Mouse (Mus musculus) layer of hippocampus, adult 8-10 months (tissue): ENCODE measurements at regions not wholly inside any gene's neighbourhood (a gene's known extent, or its start where the extent isn't known, plus 50 kb on each side); places are given as distances from the start of the nearest gene placed in this dataset.

Experiments
- DNase-seq, 2 experiments: peaks; one replicate each; pipeline ENCODE4 v3.0.0; 2022; ENCODE audit warnings: low spot score in 2 of 2

GRCm38 (mm10) chrX:11486588-11486987, 159.0 kb downstream of the H2al1j start:
- no peak for DNase-seq

GRCm38 (mm10) chrX:11487876-11488275, 160.3 kb downstream of the H2al1j start:
- DNase-seq = no peak

- DNase-seq = no peak
Observed at GRCm38 (mm10) chrX:11490146-11490693, 162.6 kb downstream of the H2al1j start.

GRCm38 (mm10) chrX:11491235-11491634, 163.6 kb downstream of the H2al1j start:
- DNase-seq = no peak

- no peak for DNase-seq
Observed at GRCm38 (mm10) chrX:11491676-11492391, 164.2 kb downstream of the H2al1j start.

GRCm38 (mm10) chrX:11493526-11494245, 166.1 kb downstream of the H2al1j start:
- no peak for DNase-seq

GRCm38 (mm10) chrX:11494246-11494630, 166.6 kb downstream of the H2al1j start:
- DNase-seq = peak; percentile 11 to 13

- DNase-seq = no peak
Observed at GRCm38 (mm10) chrX:11512439-11512838, 184.8 kb downstream of the H2al1j start.

- DNase-seq = no peak
Observed at GRCm38 (mm10) chrX:11512928-11513327, 185.3 kb downstream of the H2al1j start.

- DNase-seq = no peak
Observed at GRCm38 (mm10) chrX:11523791-11524190, 196.2 kb downstream of the H2al1j start.

GRCm38 (mm10) chrX:11525326-11525725, 197.7 kb downstream of the H2al1j start:
- DNase-seq = no peak

GRCm38 (mm10) chrX:11528589-11528988, 201.0 kb downstream of the H2al1j start:
- DNase-seq = no peak

GRCm38 (mm10) chrX:11529221-11529620, 201.6 kb downstream of the H2al1j start:
- DNase-seq = no peak

- DNase-seq = peak in 1 of 2 experiments; percentile 8
Observed at GRCm38 (mm10) chrX:11532817-11533216, 205.2 kb downstream of the H2al1j start.

- peak; percentile 11 to 28 for DNase-seq
Observed at GRCm38 (mm10) chrX:11533871-11534270, 206.2 kb downstream of the H2al1j start.

GRCm38 (mm10) chrX:11541011-11541410, 213.4 kb downstream of the H2al1j start:
- no peak for DNase-seq

- no peak for DNase-seq
Observed at GRCm38 (mm10) chrX:11550164-11550851, 222.7 kb downstream of the H2al1j start.

GRCm38 (mm10) chrX:11552177-11552576, 224.6 kb downstream of the H2al1j start:
- DNase-seq = no peak

- no peak for DNase-seq
Observed at GRCm38 (mm10) chrX:11555035-11555570, 227.5 kb downstream of the H2al1j start.

- DNase-seq = no peak
Observed at GRCm38 (mm10) chrX:11558260-11558659, 230.6 kb downstream of the H2al1j start.

GRCm38 (mm10) chrX:11560550-11561276, 233.1 kb downstream of the H2al1j start:
- no peak for DNase-seq
